Mouse (Mus musculus) G1E (cell line): ENCODE measurements around the gene Mfap3l. TPM values are rescaled to one million over a fixed set of nuclear protein-coding genes. Genes with fewer than 3 reads are reported as not detected.

Source experiments
- ATAC-seq: 2 replicates; pipeline ENCODE4 v1.8.0; 2016; ENCODE audit warnings: mild to moderate bottlenecking; ENCODE audit not compliant: insufficient number of reproducible peaks, poor library complexity, low FRiP score, severe bottlenecking; ENCODE audit errors: extremely low read depth
- DNase-seq: peaks from one replicate; pipeline ENCODE4 v3.0.0; 2012; ENCODE audit warnings: low spot score
- H3K27me3 ChIP-seq: 2 replicates; pipeline ENCODE4 v1.6.1; 2012; ENCODE audit warnings: mild to moderate bottlenecking, low read length, inconsistent platforms; ENCODE audit not compliant: insufficient read depth
- H3K36me3 ChIP-seq: replicated peaks from 2 replicates; pipeline ENCODE3; 2012; ENCODE audit warnings: mild to moderate bottlenecking, inconsistent platforms
- H3K4me1 ChIP-seq: 2 replicates; pipeline ENCODE4 v1.6.1; 2012; ENCODE audit warnings: low read depth, low read length, inconsistent platforms, mixed read lengths; ENCODE audit not compliant: insufficient read depth
- H3K4me3 ChIP-seq: 2 replicates; pipeline ENCODE4 v1.5.1; 2012; ENCODE audit warnings: low read depth, mild to moderate bottlenecking, inconsistent platforms, low read length, moderate library complexity, mixed read lengths
- H3K9me3 ChIP-seq: replicated peaks from 2 replicates; pipeline ENCODE4 v1.6.1; 2012; ENCODE audit warnings: inconsistent platforms
- CTCF ChIP-seq: IDR thresholded peaks from 2 replicates; pipeline ENCODE4 v1.5.1; 2012; ENCODE audit warnings: low read depth, low read length, inconsistent platforms, mixed read lengths
- GATA1 ChIP-seq: IDR thresholded peaks from 2 replicates; pipeline ENCODE4 v1.6.1; 2012; ENCODE audit warnings: borderline replicate concordance, low read length, inconsistent platforms, mixed read lengths
- GATA2 ChIP-seq: IDR thresholded peaks from 2 replicates; pipeline ENCODE4 v1.6.1; 2012; ENCODE audit warnings: low read depth, low read length, inconsistent platforms, borderline replicate concordance
- POLR2AphosphoS5 ChIP-seq: IDR thresholded peaks from 2 replicates; pipeline ENCODE4 v1.6.1; 2012; ENCODE audit warnings: low read depth, low read length, inconsistent platforms; ENCODE audit not compliant: insufficient replicate concordance
- TAL1 ChIP-seq: conservative IDR thresholded peaks from 2 replicates; pipeline ENCODE4 v1.6.1; 2012; ENCODE audit warnings: low read depth, low read length, inconsistent platforms, mixed read lengths
- polyA plus RNA-seq: library from polyadenylated mRNA; stranded (reverse); fragments of >175 nt; gene quantifications from 2 replicates; pipeline ENCODE4 v1.2.3, GENCODE M21; 2012
- total RNA-seq, 2 experiments: library from RNA; stranded (forward) in 1 of 2; stranded (reverse) in 1 of 2; fragments of 200-1000 nt in 1 of 2; fragments of >200 nt in 1 of 2; fragmentation: Nextera tagmentation in 1 of 2; gene quantifications; 2 replicates each; pipeline ENCODE4 v1.2.3; 2014 to 2017

Gene Mfap3l
- total and polyA plus RNA-seq, 3 experiments: 0.11 TPM; not detected in 2

DNA sequence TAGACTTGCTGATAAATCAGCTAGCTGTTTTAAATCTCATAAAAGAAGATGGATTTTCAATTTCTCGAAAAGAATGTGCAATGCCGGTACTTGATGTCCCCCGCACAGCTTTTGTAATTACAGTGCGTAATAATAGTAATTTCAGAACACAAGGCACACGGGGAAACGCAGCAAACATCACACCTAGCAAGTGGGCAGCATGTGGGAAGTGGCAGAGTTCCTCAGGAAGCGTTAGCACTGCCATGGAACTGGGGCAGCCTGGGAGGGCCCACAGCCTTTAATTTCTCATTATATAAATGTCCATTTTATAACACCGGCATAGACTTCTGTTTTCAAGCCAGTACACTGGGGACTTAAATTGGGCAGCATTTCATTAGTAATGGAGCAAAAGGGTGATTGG lies 27.1 kb downstream of the Mfap3l start:
- Histone ChIP-seq H3K36me3 (no peaks in the 10 kb centered on the region), H3K27me3 (no peaks in the 10 kb centered on the region), H3K4me3 (no peak overlapping the region), H3K4me1 (no peaks in the 10 kb centered on the region), H3K9me3 (no peaks in the 10 kb centered on the region)
- DNase-seq: no peak
- TF ChIP-seq CTCF (no peak), POLR2AphosphoS5 (no peak), TAL1 (no peak), GATA2 (no peak), GATA1 (no peak)
- no peak for ATAC-seq

GRCm38 (mm10) chr8:60661191-60661590 lies 28.6 kb downstream of the Mfap3l start:
- H3K36me3 ChIP-seq: no peaks in the 10 kb centered on the region
- peaks cover 6% of the 10 kb centered on the region; the same call in 1 of the 2 replicates for H3K27me3 ChIP-seq
- H3K4me3 ChIP-seq: no peak overlapping the region
- no peaks in the 10 kb centered on the region for H3K4me1 ChIP-seq
- no peak for ATAC-seq
- TF ChIP-seq GATA1 (no peak), GATA2 (no peak), CTCF (no peak)
- no peaks in the 10 kb centered on the region for H3K9me3 ChIP-seq
- DNase-seq: no peak

DNA sequence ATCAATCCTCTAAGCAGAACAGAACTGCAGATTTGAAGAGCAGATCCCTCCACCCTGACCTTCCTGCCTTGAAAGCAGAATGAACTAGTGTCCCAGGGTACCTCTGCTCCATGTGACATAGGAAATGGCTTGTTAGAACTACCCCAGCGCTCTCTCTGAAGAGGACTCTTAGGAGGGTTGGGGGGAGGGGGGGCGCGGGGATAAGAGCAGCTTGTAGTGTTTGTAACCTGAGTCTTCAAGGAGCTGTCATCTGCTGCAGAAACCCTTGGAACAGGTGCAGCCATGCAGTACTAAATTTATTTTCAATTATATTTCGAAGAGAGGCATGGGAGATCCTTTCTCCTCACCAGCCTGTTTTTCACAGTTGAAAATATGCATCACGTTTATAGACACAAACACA lies 30.9 kb downstream of the Mfap3l start:
- H3K27me3 ChIP-seq: peaks cover 7% of the 10 kb centered on the region; the same call in 1 of the 2 replicates
- H3K4me1 ChIP-seq: no peaks in the 10 kb centered on the region
- no peak for DNase-seq
- TF ChIP-seq TAL1 (no peak), GATA1 (no peak), CTCF (no peak), GATA2 (no peak), POLR2AphosphoS5 (no peak)
- no peak for ATAC-seq
- no peaks in the 10 kb centered on the region for H3K36me3 ChIP-seq
- H3K4me3 ChIP-seq: no peak overlapping the region
- no peaks in the 10 kb centered on the region for H3K9me3 ChIP-seq

DNA sequence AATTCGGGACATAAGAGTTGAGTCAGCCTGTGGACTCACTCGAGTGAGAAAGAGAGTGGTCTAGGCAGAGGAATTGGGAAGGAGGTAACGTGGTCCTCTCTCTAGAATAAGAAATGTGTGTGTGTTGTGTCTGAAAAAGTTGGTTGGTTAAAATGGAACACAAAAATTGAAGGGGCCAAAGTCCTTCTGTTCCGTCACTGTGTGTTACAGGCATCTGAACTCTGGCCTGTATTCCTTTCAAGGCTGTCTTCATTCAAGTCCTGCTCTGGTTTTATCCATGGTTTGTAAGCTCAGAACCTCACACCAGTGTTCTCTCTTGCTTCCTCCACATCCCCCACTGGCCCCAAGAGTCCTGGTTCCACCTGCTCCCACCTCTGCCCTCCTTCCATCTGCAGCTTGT lies 33.2 kb downstream of the Mfap3l start:
- Histone ChIP-seq H3K36me3 (no peaks in the 10 kb centered on the region), H3K9me3 (no peaks in the 10 kb centered on the region), H3K4me3 (no peak overlapping the region), H3K4me1 (no peaks in the 10 kb centered on the region), H3K27me3 (peaks cover 8% of the 10 kb centered on the region; the same call in 1 of the 2 replicates)
- TF ChIP-seq CTCF: no peak
- no peak for TF ChIP-seq POLR2AphosphoS5
- TF ChIP-seq GATA2: no peak
- no peak for TF ChIP-seq GATA1
- TF ChIP-seq TAL1: no peak
- DNase-seq: no peak
- no peak for ATAC-seq

DNA sequence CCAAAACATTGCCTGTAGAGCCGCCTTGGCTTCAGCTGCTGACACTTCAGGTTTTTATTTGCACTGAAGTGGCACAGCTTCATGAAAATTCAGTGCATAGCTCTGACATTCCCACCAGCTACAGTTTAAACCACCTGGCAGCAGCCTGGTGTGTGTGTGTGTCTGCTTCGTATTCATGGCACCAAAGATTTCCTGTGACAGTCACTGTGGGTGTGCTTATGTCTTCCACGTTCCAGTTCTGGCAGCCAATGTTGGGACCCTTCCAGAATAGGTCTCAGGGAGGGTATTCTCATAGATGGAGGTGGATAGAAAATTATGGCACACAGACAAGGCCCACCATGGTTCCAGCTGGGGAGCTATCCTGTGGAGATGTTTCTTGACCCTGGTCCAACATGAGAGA lies 34.2 kb downstream of the Mfap3l start:
- Histone ChIP-seq H3K27me3 (peaks cover 13% of the 10 kb centered on the region), H3K4me1 (no peaks in the 10 kb centered on the region), H3K36me3 (no peaks in the 10 kb centered on the region), H3K9me3 (no peaks in the 10 kb centered on the region), H3K4me3 (no peak overlapping the region)
- ATAC-seq (no peak), DNase-seq (no peak)
- TF ChIP-seq TAL1: no peak
- no peak for TF ChIP-seq POLR2AphosphoS5
- no peak for TF ChIP-seq CTCF
- no peak for TF ChIP-seq GATA2
- TF ChIP-seq GATA1: no peak

GRCm38 (mm10) chr8:60678590-60678989 lies 46.0 kb downstream of the Mfap3l start:
- TF ChIP-seq CTCF (no peak), GATA1 (no peak), POLR2AphosphoS5 (no peak), TAL1 (no peak), GATA2 (no peak)
- DNase-seq: no peak
- no peaks in the 10 kb centered on the region for H3K4me1 ChIP-seq
- no peaks in the 10 kb centered on the region for H3K36me3 ChIP-seq
- ATAC-seq: no peak
- H3K4me3 ChIP-seq: no peak overlapping the region
- no peaks in the 10 kb centered on the region for H3K9me3 ChIP-seq
- no peaks in the 10 kb centered on the region for H3K27me3 ChIP-seq

GRCm38 (mm10) chr8:60681811-60682210 lies 49.2 kb downstream of the Mfap3l start:
- Histone ChIP-seq H3K4me3 (no peak overlapping the region), H3K27me3 (no peaks in the 10 kb centered on the region), H3K36me3 (no peaks in the 10 kb centered on the region), H3K9me3 (no peaks in the 10 kb centered on the region), H3K4me1 (no peaks in the 10 kb centered on the region)
- no peak for DNase-seq
- TF ChIP-seq GATA2: no peak
- no peak for TF ChIP-seq TAL1
- no peak for TF ChIP-seq GATA1
- TF ChIP-seq CTCF: no peak
- TF ChIP-seq POLR2AphosphoS5: no peak
- no peak for ATAC-seq
